8 mouse cellular contexts compared by ENCODE assay signal in genomic region chr16:91647461-91648219, GRCm38 (mm10). TPM values are rescaled to one million over a fixed set of nuclear protein-coding genes. Genes with fewer than 3 reads are reported as not detected.
A peak's percentile ranks its signal among the peaks of the same experiment; 100 is the strongest.
DNase-seq lines count a peak whose midpoint lies in the region; ATAC-seq and TF ChIP-seq lines count a peak whose summit lies in the region.

Son (plus strand) TSS chr16:91647506.

- no peak for TF ChIP-seq CTCF in bone marrow, adult 2 months (IDR thresholded peaks at IDR 0.05; ENCODE audit: control insufficient read depth, insufficient read depth, low read length)
- TF ChIP-seq CTCF in midbrain, postnatal 0 days (IDR thresholded peaks at IDR 0.05) = peak; percentile 32

- H3K27me3 ChIP-seq in embryonic facial prominence, embryonic 15.5 days = no peaks in the 10 kb centered on the region
- H3K27me3 ChIP-seq in limb, embryonic 14.5 days (ENCODE audit: control insufficient read depth, insufficient read depth, low read length) = no peaks in the 10 kb centered on the region
- H3K27me3 ChIP-seq in midbrain, postnatal 0 days (ENCODE audit: insufficient read depth, low read length) = no peaks in the 10 kb centered on the region

- no peaks in the 10 kb centered on the region for H3K9me3 ChIP-seq in embryonic facial prominence, embryonic 15.5 days (replicated peaks)
- no peaks in the 10 kb centered on the region for H3K9me3 ChIP-seq in limb, embryonic 14.5 days (ENCODE audit: control insufficient read depth, low read length)
- H3K9me3 ChIP-seq in midbrain, postnatal 0 days (ENCODE audit: low read length) = no peaks in the 10 kb centered on the region

- peak within 1 kb of the TSS; percentile 94 for H3K4me2 ChIP-seq in embryonic facial prominence, embryonic 15.5 days (replicated peaks)
- peak within 1 kb of the TSS; percentile 81 for H3K4me2 ChIP-seq in limb, embryonic 14.5 days (replicated peaks; ENCODE audit: low read depth, low read length, severe bottlenecking)
- H3K4me2 ChIP-seq in midbrain, postnatal 0 days (ENCODE audit: low read depth, low read length, poor library complexity, severe bottlenecking) = peak within 1 kb of the TSS; percentile 94

- peak within 1 kb of the TSS; percentile 99 for H3K27ac ChIP-seq in bone marrow, adult 2 months (ENCODE audit: control insufficient read depth, insufficient read depth, low read depth, low read length, poor library complexity)
- H3K27ac ChIP-seq in embryonic facial prominence, embryonic 15.5 days (replicated peaks) = peak within 1 kb of the TSS; percentile 100
- H3K27ac ChIP-seq in limb, embryonic 14.5 days (replicated peaks; ENCODE audit: low read depth, low read length) = peak within 1 kb of the TSS; percentile 98
- H3K27ac ChIP-seq in midbrain, postnatal 0 days (ENCODE audit: low read depth, low read length) = peak within 1 kb of the TSS; percentile 99

- peak; percentile 96 for TF ChIP-seq POLR2A in bone marrow, adult 2 months (IDR thresholded peaks at IDR 0.05; ENCODE audit: borderline replicate concordance, control insufficient read depth, low read depth, low read length)
- TF ChIP-seq POLR2A in limb, embryonic 14.5 days (IDR thresholded peaks at IDR 0.05; ENCODE audit: borderline replicate concordance, extremely low read depth, insufficient read depth, insufficient read length) = peak; percentile 98; the same call in 1 of the 2 replicates

- no peaks in the 10 kb centered on the region; the same call in 1 of the 2 replicates for H3K4me1 ChIP-seq in bone marrow, adult 2 months (ENCODE audit: control insufficient read depth, insufficient read depth, low read length)
- peaks cover 9% of the 10 kb centered on the region for H3K4me1 ChIP-seq in embryonic facial prominence, embryonic 15.5 days
- peaks cover 12% of the 10 kb centered on the region; the same call in 1 of the 2 replicates for H3K4me1 ChIP-seq in limb, embryonic 14.5 days (ENCODE audit: control insufficient read depth, insufficient read depth, low read length)
- peaks cover 9% of the 10 kb centered on the region; the same call in 1 of the 2 replicates for H3K4me1 ChIP-seq in midbrain, postnatal 0 days (ENCODE audit: insufficient read depth, low read length)

- H3K4me3 ChIP-seq in bone marrow, adult 2 months (replicated peaks; ENCODE audit: control insufficient read depth, low read depth, low read length) = peak within 1 kb of the TSS; percentile 98
- peak within 1 kb of the TSS; percentile 73 for H3K4me3 ChIP-seq in embryonic facial prominence, embryonic 15.5 days (replicated peaks)
- H3K4me3 ChIP-seq in limb, embryonic 14.5 days (replicated peaks; ENCODE audit: low read length) = peak within 1 kb of the TSS; percentile 77
- H3K4me3 ChIP-seq in midbrain, postnatal 0 days (ENCODE audit: low read depth, low read length) = peak within 1 kb of the TSS; percentile 75

- peak; percentile 97 for ATAC-seq in embryonic facial prominence, embryonic 15.5 days (ENCODE audit: insufficient number of reproducible peaks, low FRiP score, low TSS enrichment, low read depth)
- peak; percentile 95 for ATAC-seq in limb, embryonic 14.5 days (ENCODE audit: low FRiP score, low read depth)
- ATAC-seq in midbrain, postnatal 0 days (ENCODE audit: low FRiP score) = peak; percentile 98

- peaks cover 14% of the 10 kb centered on the region for H3K36me3 ChIP-seq in embryonic facial prominence, embryonic 15.5 days
- peaks cover 14% of the 10 kb centered on the region for H3K36me3 ChIP-seq in limb, embryonic 14.5 days (ENCODE audit: control insufficient read depth, insufficient read depth, low read length)
- peaks cover 8% of the 10 kb centered on the region for H3K36me3 ChIP-seq in midbrain, postnatal 0 days (ENCODE audit: insufficient read depth, low read length)

- DNase-seq in 416B (ENCODE audit: low read depth) = peak; percentile 98
- peak; percentile 96 for DNase-seq in heart, adult 8-10 months (ENCODE audit: low spot score)
- peak; percentile 98 for DNase-seq in kidney, adult 9 months
- DNase-seq in limb, embryonic 14.5 days (ENCODE audit: low spot score) = peak; percentile 97
- peak; percentile 99 for DNase-seq in midbrain, postnatal 0 days (ENCODE audit: low spot score)
- DNase-seq in spleen, postnatal 14 days (ENCODE audit: low spot score in 2 of 2) = peak; percentile 88 to 93

- H3K9ac ChIP-seq in embryonic facial prominence, embryonic 15.5 days = peak within 1 kb of the TSS; percentile 96
- H3K9ac ChIP-seq in limb, embryonic 14.5 days (ENCODE audit: low read depth, low read length, severe bottlenecking) = peak within 1 kb of the TSS; percentile 95
- H3K9ac ChIP-seq in midbrain, postnatal 0 days (replicated peaks; ENCODE audit: low read length, poor library complexity, severe bottlenecking) = peak within 1 kb of the TSS; percentile 91

- WGBS in bone marrow, adult 2 months = under 1% methylated on average over 70 of the region's 70 CpGs
- WGBS in embryonic facial prominence, embryonic 15.5 days = under 1% methylated on average over 70 of the region's 70 CpGs
- under 1% methylated on average over 64 of the region's 70 CpGs for WGBS in limb, embryonic 14.5 days
- under 1% methylated on average over 57 of the region's 70 CpGs for WGBS in midbrain, postnatal 0 days

RNA-seq across cellular contexts. Expression of gene Son, which starts in this region (rescaled TPM):
- polyA plus RNA-seq in bone marrow, adult 2 months (2011; ENCODE audit: insufficient read depth, insufficient read length, low replicate concordance, missing spikeins) = 132 and 165 TPM in 2 replicates
- 125 and 135 TPM in 2 replicates for polyA plus RNA-seq in embryonic facial prominence, embryonic 15.5 days (2015; fragmentation: Nextera tagmentation; extraction: Ambion mirVana)
- 100 to 1,000 TPM; 119 to 148 (median 131) TPM for total RNA-seq in heart, adult 8-10 months (2022)
- polyA plus RNA-seq in limb, embryonic 14.5 days (2012; rRNA removed) = 342 and 354 TPM in 2 replicates
- polyA plus RNA-seq in limb, embryonic 14.5 days (2014; fragmentation: Nextera tagmentation; extraction: Ambion mirVana) = 180 and 185 TPM in 2 replicates
- 256 and 257 TPM in 2 replicates for total RNA-seq in midbrain, postnatal 0 days (2014; rRNA removed)
- 82.3 and 98.4 TPM in 2 replicates for polyA plus RNA-seq in midbrain, postnatal 0 days (2015; fragmentation: Nextera tagmentation; extraction: Ambion mirVana)

Comparison
In these comparisons a context has a peak if more than half of its experiments do, and no peak if none do; other contexts are left out.
1. Peak in every context shown above with its lines: DNase-seq, ATAC-seq, H3K4me3 ChIP-seq and H3K27ac ChIP-seq.